Mouse (Mus musculus) adrenal gland, postnatal 36 days (tissue): ENCODE measurements at regions not wholly inside any gene's neighbourhood (a gene's known extent, or its start where the extent isn't known, plus 50 kb on each side); places are given as distances from the start of the nearest gene placed in this dataset.

Source experiments
- DNase-seq, 2 experiments: peaks; one replicate each; pipeline ENCODE4 v3.0.0; 2021; ENCODE audit warnings: mixed read lengths in 1 of 2

GRCm38 (mm10) chr7:137883701-137884100 lies 446.3 kb downstream of the Glrx3 start:
- no peak for DNase-seq

GRCm38 (mm10) chr7:137885146-137885545 lies 447.7 kb downstream of the Glrx3 start:
- DNase-seq = no peak

- DNase-seq = no peak
These were observed 451.3 kb downstream of the Glrx3 start for GRCm38 (mm10) chr7:137888731-137889130.

GRCm38 (mm10) chr7:137906424-137907060 lies 469.1 kb downstream of the Glrx3 start:
- DNase-seq = no peak

GRCm38 (mm10) chr7:137909456-137909855 lies 472.0 kb downstream of the Glrx3 start:
- no peak for DNase-seq

GRCm38 (mm10) chr7:137913551-137914105 lies 476.2 kb downstream of the Glrx3 start:
- no peak for DNase-seq

- DNase-seq = no peak
These were observed 477.1 kb downstream of the Glrx3 start for GRCm38 (mm10) chr7:137914506-137914905.

- no peak for DNase-seq
These were observed 478.9 kb downstream of the Glrx3 start for GRCm38 (mm10) chr7:137916351-137916750.

- DNase-seq = peak; percentile 45 to 62
These were observed 472.9 kb downstream of the Tcerg1l start for GRCm38 (mm10) chr7:137924464-137925167.

GRCm38 (mm10) chr7:137925656-137926055 lies 471.9 kb downstream of the Tcerg1l start:
- DNase-seq = no peak

- no peak for DNase-seq
These were observed 470.2 kb downstream of the Tcerg1l start for GRCm38 (mm10) chr7:137927371-137927770.

- no peak for DNase-seq
These were observed 467.3 kb downstream of the Tcerg1l start for GRCm38 (mm10) chr7:137930200-137930599.

GRCm38 (mm10) chr7:137935896-137936295 lies 461.6 kb downstream of the Tcerg1l start:
- no peak for DNase-seq

- DNase-seq = no peak
These were observed 458.4 kb downstream of the Tcerg1l start for GRCm38 (mm10) chr7:137939116-137939515.

- no peak for DNase-seq
These were observed 457.4 kb downstream of the Tcerg1l start for GRCm38 (mm10) chr7:137940084-137940483.

- DNase-seq = peak; percentile 45 to 54
These were observed 452.5 kb downstream of the Tcerg1l start for GRCm38 (mm10) chr7:137944991-137945390.

- no peak for DNase-seq
These were observed 450.1 kb downstream of the Tcerg1l start for GRCm38 (mm10) chr7:137947424-137947823.

- peak; percentile 54 to 55 for DNase-seq
These were observed 440.2 kb downstream of the Tcerg1l start for GRCm38 (mm10) chr7:137957354-137957753.

GRCm38 (mm10) chr7:137957848-137958247 lies 439.7 kb downstream of the Tcerg1l start:
- peak in 1 of 2 experiments; percentile 7 for DNase-seq

- no peak for DNase-seq
These were observed 433.9 kb downstream of the Tcerg1l start for GRCm38 (mm10) chr7:137963470-137964095.

- no peak for DNase-seq
These were observed 422.8 kb downstream of the Tcerg1l start for GRCm38 (mm10) chr7:137974705-137975104.

- no peak for DNase-seq
These were observed 420.0 kb downstream of the Tcerg1l start for GRCm38 (mm10) chr7:137977527-137977926.

- no peak for DNase-seq
These were observed 418.2 kb downstream of the Tcerg1l start for GRCm38 (mm10) chr7:137979361-137979760.
